Mouse (Mus musculus): ENCODE measurements around the gene Gfy.

The Gfy gene

GRCm38 (mm10) chr7:45148534-45149098, 30.8 kb downstream of the Gfy start:
- no peak for DNase-seq (ENCODE audit: low spot score)

- DNase-seq (ENCODE audit: low spot score), result no peak
Measured at GRCm38 (mm10) chr7:45147899-45148298, 31.5 kb downstream of the Gfy start.

DNA sequence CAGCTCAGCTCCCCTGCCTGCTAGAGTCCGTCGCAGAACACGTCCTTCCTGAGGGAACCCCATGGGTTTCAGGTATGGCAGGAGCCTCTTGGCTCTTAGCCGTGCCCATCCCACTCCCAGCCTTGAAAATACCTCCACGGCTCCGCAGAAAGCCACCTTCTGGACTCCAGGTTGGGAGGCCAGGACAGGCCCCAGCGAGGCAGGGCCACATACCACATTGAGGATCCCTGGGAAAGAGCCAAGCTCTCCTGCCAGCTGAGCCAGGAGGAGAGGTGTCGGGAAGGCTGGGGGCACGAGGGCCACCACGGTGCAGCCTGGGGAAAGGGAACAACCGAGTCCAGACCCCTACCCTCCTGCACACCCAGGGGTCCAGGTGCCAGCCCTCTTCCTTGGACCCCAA, 32.1 kb downstream of the Gfy start:
- DNase-seq (ENCODE audit: low spot score), result no peak

DNA sequence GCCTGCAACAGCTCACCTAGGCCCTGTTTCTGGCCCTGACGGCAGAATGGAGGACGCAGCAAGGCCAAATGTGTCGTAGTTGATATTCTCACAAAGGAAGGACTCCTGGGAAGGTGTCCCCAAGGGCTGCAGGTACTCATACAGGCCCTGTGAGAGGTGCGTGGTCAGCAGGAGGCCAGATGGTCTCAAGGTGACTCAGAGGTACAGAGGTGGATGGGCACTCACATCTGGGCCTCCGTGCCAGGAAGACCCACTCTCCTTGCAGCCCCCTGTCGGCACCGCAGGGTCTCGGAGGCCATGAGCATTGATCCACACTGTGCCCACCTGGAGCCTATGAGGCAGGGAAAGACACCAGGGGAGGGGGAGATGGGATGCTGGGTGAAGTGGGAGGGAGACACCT, 33.9 kb downstream of the Gfy start:
- no peak for DNase-seq (ENCODE audit: low spot score)

GRCm38 (mm10) chr7:45144368-45145174, 34.8 kb downstream of the Gfy start:
- DNase-seq (ENCODE audit: low spot score), result no peak

GRCm38 (mm10) chr7:45141914-45142313, 37.5 kb downstream of the Gfy start:
- DNase-seq (ENCODE audit: low spot score), result no peak

DNA sequence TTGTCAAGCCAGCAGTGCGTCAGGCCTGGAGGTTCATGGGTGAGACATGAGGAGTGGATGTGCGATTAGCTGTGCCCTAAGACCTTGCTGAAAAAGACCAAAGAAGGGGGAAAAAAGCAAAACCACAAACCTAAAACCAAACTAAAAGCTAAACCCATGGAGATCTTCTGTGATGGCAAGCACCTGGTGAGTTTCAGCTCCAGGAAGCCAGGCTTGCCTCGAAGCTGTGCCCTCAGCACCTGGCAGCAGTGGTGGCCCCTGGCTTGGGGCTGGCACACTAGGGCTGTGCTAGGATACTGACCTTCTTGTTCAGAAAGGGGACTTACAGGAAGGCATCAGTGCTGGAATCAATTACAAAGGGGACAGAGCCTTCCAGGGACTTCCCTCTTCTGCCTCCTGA, 38.0 kb downstream of the Gfy start:
- DNase-seq (ENCODE audit: low spot score), result no peak

DNA sequence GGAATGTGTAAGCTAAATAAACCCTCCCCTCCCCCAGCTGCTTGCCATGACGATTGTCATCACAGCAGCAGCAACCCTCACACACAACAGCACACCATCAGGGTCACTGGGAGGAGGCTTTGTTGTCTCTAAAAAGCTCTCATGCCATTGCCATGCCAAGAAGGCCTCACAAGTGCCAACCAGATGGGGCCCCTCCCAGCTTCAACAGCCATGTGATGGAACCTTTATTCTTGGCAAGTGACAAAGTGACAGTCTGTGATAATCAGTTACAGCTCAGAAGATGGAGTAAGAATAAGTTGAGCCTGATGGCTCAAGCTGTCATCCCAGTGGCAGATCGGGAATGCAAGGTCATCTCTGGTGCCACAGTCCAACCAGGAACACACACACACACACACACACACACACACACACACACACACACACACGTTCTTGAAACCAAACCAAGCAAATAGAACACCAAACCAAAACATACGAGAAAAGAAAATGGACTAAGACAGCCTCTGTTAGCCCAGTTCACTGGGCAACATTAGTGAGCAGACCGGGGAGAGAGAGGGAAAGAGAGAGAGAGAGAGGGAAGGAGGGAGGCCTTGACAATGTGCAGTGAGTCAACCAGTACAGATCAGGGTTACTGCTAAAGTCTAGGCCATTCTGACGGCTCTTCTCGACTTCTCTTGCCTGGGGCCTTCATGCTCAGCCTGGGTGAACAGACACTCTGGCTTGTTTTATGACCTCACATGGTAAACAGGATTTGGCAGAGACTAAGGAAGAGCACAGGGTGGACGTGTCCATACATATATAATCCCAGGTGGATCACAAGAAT, 39.3 kb downstream of the Gfy start:
- no peak for DNase-seq (ENCODE audit: low spot score)

DNA sequence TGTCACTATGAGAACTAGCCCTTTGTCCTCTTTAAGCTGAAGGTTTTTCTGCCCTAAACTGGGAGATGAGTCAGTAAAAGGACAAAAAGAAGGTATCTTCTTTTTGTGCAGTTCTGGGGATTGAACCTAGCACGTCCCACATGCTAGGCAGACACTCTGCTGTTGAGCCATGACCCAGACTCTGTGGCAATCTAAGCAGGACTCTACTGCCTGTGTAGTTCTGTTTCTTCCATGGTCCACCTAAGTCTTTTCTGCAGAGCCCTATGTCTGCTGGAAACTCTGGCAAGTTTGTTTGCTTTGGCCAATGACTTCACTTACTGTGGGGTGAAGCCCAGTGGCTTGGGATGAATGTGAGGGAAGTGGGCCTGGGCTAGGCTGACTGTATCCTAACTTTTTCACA, 41.0 kb downstream of the Gfy start:
- DNase-seq (ENCODE audit: low spot score), result no peak

DNA sequence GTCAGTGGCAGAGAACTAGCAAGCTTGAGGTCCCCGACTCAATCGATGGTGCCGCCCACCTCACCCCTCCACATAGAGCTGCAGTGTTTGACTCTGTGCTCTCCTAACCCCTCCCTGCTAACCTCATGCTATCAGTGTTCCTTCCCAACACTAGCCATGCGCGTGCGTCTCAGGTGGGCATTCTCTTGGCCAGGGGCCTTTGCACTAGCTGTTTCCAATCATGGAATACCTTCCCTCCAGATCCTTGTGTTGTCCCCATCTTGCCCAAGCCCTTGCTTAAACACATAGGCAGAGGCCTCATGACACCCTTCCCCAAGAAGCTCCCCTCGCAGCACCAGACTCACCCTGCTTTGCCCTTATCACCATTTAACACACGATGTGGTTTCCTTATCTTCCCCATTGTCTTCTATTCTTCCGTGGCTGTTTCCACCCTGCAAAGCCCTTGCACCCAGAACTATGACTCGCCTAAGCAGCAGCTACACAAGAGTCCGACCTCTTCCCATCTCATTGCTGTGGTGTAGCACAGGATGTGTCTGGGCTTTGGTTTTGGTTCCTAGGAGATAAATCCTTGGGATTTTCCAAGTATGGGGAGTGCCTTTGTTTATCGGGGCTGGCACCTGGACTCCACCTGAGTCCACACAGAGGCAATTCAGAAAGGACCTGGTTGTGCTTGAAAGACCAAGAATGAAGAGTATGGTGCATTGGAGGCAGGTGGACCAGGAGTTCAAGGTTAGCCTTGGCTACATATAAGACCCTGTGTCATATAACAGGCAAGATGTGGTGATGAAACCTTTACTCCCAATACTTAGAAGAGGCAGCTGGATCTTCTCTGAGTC, 42.0 kb downstream of the Gfy start:
- no peak for DNase-seq (ENCODE audit: low spot score)

- DNase-seq (ENCODE audit: low spot score), result peak; percentile 93
Measured at GRCm38 (mm10) chr7:45135993-45136567, 43.3 kb downstream of the Gfy start, which contains the start of the genes Gm45713 and Flt3l. TSS of gene Gm45713 (minus strand) at chr7:45136231. TSS of gene Flt3l (minus strand) at chr7:45136432.

DNA sequence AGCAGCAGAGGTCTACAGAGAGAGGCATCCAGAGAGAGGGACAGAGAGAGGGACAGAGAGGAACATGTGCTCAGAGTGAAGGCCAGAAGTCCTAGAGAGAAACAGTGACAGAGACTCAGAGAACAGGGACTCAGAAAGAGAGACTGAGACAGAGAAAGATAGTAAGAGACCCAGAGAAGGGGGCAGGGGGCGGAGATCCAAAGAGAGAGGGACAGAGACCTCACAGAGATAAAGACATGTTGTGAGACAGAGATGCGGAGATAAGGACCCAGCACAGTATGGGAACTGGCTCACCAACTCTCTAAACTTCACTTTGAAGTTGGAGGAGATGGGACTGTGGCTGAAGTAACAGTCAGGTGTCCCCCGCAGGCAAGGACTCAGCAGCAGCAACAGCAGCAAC, 44.0 kb downstream of the Gfy start:
- DNase-seq (ENCODE audit: low spot score), result no peak

- no peak for DNase-seq (ENCODE audit: low spot score)
Measured at GRCm38 (mm10) chr7:45134544-45135026, 44.8 kb downstream of the Gfy start.

DNA sequence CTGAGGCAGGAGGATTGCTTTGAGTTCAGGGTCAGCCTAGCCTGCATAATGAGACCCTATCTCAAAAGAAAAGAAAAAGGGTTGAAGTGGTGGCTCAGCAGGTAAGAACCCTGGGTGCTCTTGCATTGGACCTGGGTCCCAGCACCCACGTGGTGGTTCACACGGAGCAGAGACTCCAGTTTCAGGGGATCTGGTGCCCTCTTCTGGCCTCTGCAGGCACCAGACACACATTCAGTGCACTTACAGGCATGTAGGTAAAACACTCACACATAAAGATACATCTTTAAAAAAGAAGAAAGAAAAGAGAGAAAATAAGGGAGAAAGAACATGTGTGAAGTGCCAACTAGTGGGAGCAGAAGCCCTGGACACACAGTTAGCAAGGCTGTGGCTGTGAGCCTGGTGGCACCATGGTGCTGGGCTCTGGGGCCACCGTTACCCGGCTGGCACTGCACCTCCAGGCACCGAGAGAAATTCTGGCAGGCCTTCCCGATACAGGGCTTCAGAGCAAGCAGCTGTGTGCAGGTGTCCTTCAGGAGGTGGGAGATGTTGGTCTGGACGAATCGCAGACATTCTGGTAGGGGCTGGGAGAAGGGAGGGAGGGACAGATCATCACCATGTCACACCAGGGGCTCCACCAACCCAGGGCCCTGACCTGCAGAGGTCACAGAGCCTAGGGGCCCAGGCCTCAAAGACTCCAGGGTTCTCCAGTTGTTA, 45.8 kb downstream of the Gfy start:
- DNase-seq (ENCODE audit: low spot score), result no peak

DNA sequence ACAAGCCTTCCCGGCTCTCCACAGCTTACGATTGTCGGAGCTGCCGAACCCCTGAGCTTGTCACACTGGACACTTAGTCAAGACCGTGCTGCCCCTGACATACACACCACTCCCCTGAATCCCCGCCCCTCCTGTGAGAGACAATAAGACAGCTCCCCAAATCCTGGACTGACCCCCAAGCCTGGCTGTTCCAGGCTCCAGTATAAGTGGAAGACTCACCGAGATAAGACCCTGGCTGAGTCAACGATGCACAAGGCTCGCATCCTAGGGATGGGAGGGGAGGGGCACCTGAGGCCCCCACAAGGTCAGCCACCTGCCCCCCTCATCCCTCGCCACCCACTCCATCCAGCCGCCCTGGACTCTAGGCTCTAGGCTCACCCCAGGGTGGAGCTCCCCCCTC, 47.5 kb downstream of the Gfy start:
- no peak for DNase-seq (ENCODE audit: low spot score)

GRCm38 (mm10) chr7:45129776-45130512, 49.4 kb downstream of the Gfy start:
- DNase-seq (ENCODE audit: low spot score), result no peak

GRCm38 (mm10) chr7:45129318-45129717, 50.1 kb downstream of the Gfy start:
- no peak for DNase-seq (ENCODE audit: low spot score)

- peak; percentile 98 for DNase-seq (ENCODE audit: low spot score)
Measured at GRCm38 (mm10) chr7:45128624-45129246, 50.6 kb downstream of the Gfy start, which contains the start of gene Rpl13a. TSS of gene Rpl13a (minus strand) at chr7:45128761.

DNA sequence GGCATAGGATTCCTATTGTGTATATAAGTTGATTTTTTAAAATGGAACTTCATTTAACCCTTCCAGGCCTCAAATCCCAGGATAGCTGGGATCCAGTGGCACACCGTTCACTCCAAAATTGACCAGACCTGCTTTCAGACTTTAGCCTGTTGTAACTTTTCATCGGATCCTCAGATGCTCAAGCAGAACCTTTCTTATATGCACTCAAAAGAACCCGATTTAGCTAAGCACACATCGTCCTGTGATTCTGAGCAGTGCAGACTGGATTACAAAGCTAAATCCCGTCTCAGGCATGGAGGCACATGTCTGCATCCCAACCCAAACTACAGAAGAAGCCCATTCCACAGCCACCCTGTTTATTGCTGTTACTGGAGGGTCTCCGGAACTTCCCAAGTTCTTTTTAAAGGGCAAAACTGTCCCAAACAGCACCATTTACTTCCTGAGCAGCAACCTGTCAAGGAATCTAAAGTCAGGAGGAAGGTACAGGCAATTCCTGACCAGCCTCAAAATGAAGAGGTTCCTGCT, 51.6 kb downstream of the Gfy start:
- DNase-seq (ENCODE audit: low spot score), result no peak
